Mouse (Mus musculus): Measurements from ENCODE around the gene Ly6g5b.

Ly6g5b gene

GRCm38 (mm10) chr17:35115046-35116019, at the start of gene Ly6g5b:
TSS of gene Ly6g5b (minus strand) at chr17:35115428.
- in situ Hi-C loops (cut with MseI, MboI) = loop anchor here in 1 of 2 experiments (25.0 kb wide), 1 partner anchor 103 kb away; the partner anchor contains the start of genes Vars and Vwa7

GRCm38 (mm10) chr17:35164218-35164567, 49.0 kb upstream of the Ly6g5b start:
- in situ Hi-C loops (cut with MseI, MboI) = no loop called here

DNA sequence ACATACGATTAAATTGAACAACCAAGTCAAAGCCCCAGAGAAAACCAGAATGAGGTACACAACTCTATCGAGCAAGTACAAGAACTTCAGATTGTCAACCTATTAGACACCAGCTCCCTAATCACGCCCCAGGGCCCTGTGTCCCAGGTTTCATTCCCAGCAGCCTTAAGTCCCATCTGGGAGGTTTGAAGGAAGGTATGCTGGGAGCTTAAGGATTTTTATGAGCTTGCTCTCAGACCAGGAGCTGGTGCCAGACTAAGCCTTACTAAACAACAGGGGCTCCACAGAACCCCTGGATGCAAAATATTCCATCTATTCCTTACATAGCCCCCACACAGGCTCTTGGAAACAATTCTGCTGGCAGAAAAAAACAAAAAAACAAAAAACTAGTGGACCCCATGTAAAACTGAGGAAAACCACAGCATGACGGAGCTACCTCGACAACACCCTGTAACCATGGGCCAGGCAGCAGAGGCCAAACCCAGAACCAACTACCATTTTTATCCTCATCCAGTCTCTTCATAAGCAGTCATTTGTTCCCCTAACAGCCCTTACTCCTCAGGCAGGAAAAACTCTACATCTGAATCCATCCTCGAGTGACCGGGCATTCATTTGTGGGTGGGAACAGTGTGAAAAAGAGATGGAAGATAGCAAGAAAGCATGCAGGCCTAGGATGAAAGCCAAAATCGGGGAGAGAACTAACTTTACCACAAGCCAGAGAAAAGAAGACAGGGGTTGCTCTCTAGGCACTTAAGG, 48.3 kb upstream of the Ly6g5b start:
- in situ Hi-C loops (cut with MseI, MboI) = no loop called here

GRCm38 (mm10) chr17:35162730-35163129, 47.5 kb upstream of the Ly6g5b start:
- in situ Hi-C loops (cut with MseI, MboI) = no loop called here

DNA sequence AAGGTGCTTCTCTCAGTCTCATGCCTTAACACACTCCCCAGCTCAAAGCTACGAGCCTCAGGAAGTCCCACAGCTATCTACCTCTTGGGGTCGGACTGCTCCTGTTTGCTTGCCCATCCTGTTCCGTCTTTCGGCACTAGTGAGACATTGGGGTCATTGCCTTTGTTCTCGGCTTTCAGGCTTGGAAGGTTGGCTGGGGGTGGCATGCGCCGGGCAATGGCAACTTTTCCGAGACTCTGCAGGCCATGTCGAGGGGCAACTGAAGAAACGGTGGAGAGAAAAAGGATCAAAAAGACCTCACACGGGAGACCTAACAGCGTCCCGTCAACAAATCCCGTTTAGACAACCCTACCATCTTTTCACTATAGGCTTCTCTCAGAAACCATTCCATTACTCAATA, 46.9 kb upstream of the Ly6g5b start:
- in situ Hi-C loops (cut with MseI, MboI) = no loop called here

- in situ Hi-C loops (cut with MseI, MboI) = no loop called here
Observed at GRCm38 (mm10) chr17:35161421-35161820, 46.2 kb upstream of the Ly6g5b start.

DNA sequence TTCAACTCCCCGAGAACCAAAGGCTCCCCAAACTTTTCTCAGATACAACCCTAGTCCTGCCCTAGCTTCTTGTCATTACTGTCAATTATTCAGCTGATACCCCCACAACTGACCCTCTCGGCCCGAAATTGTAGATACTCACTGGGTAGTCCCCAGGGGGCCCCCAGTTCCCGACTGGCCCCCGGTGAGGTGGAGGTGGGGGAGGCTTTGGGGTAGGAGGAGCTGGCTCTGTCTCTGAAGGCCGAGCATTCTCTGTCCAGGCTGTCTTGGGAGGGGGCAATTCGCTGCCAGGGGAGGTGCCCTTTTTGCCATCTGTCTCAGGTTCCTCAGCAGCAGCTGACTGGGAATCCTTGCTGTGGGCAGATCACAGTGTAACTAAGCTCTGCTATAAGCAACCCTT, 44.4 kb upstream of the Ly6g5b start:
- in situ Hi-C loops (cut with MseI, MboI) = no loop called here

DNA sequence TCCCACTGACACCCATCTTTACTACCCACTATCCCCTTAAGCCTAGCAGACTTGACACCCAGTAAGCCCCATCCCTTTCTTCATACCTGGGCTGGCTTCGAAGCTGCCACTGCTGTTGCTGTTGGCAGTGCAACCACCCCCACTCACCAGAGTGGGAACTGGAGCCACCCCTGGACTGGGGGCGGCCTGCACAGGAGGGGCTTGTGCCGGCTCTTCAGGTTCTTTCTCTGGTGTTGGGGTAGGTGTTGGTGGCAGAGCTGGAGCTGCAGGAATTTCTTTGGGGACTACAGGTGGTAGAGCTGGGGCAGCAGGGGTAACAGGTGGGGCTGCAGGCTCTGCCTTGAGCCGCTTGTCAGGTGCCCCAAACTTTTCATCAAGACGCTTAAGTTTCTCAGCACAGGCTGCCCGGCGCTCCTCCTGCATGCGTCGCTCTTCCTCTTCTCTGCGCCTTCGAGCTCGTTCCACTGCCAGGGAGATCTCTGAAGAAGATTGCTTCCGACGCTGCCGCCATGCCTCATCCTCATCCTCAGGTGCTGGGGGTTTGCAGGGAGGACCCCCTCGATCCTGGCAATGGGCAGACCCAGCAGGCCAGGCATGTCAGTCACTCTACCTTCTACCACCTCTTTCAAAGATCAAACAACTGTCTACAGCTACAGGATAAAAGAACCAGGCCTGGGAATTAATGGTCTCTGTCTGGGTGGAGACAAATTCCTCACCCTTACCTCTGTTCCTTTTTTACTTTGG, 43.8 kb upstream of the Ly6g5b start:
- in situ Hi-C loops (cut with MseI, MboI) = no loop called here

- in situ Hi-C loops (cut with MseI, MboI) = no loop called here
Observed at GRCm38 (mm10) chr17:35157661-35158175, 42.5 kb upstream of the Ly6g5b start.

DNA sequence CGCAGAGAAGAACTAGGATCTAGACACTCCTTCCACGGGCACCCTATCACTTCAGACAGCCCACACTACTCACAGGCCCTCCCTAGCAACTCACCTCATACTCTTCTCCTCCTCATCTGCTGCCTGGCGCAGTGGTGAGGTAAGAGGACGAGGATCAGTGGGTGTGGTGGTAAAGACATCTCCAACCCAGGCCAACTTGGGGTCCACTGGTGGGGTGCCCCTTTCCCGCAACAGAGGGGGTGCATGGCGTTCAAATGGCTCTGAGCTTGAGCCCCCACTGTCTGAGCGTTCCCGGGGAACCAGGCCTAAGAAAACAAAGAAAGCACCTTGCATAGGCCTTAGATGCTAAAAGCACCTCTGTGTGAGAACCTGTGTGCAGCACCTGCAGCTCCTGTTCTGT, 42.0 kb upstream of the Ly6g5b start:
- in situ Hi-C loops (cut with MseI, MboI) = no loop called here

- in situ Hi-C loops (cut with MseI, MboI) = no loop called here
Observed at GRCm38 (mm10) chr17:35156461-35157200, 41.4 kb upstream of the Ly6g5b start.

- in situ Hi-C loops (cut with MseI, MboI) = no loop called here
Observed at GRCm38 (mm10) chr17:35155451-35155850, 40.2 kb upstream of the Ly6g5b start.

- in situ Hi-C loops (cut with MseI, MboI) = no loop called here
Observed at GRCm38 (mm10) chr17:35154616-35155015, 39.4 kb upstream of the Ly6g5b start.

DNA sequence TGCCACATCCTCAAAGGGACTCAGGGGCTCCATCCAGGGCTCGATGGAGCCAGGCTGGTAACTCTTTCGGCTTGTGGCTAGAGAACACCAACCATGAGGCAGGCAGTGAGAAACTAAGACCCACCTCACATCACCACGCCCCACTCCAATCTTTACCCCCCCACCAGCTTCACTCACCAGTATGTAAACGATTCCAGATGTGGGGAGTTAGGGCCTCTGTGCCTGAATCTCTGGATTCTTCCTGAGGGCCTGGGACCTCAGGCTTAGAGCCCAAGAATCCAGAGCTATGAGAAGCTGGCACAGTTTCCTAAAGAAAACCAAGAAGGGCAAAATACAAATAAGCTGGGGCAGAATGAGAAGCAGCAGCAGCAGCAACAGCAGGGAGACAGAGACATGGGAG, 38.7 kb upstream of the Ly6g5b start:
- in situ Hi-C loops (cut with MseI, MboI) = no loop called here

DNA sequence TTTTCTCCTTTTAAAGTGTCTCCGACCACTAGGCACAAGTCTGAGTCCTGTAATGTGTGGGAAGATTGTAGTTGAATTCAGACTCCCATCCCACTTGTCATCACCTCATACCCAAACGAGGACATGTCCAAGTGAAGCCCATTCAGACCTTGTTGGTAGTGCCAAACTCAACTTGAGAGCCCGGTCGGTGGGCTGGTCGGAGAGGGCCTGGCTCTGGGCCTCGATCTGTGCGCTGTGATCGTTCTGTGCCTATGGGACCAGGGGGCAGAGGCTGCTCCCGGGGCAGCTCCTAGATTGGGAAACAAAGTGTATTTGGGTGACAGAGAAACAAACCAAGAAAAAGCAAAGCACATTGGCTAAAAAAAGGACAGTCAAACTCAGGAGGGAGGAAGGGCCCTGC, 37.8 kb upstream of the Ly6g5b start:
- in situ Hi-C loops (cut with MseI, MboI) = no loop called here

DNA sequence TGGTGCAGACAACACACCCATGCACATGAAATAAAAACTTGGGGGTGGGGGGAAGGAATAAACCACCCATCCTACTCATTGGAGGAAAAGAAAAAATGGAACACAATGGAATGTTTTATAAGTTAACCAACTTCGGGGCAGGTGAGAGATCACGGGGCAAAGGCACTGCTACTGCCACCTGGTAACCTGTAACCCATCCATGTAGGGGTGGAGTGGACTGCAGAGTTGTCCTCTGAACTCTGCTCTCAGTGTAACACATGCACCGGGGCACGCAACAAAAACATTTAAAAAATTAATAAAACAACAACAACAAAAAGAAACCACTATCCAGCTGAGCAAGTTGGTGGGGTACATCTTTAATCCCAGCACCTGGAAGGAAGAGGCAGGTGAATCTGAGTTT, 36.9 kb upstream of the Ly6g5b start:
- in situ Hi-C loops (cut with MseI, MboI) = no loop called here

- in situ Hi-C loops (cut with MseI, MboI) = no loop called here
Observed at GRCm38 (mm10) chr17:35147922-35148639, 32.9 kb upstream of the Ly6g5b start.

- in situ Hi-C loops (cut with MseI, MboI) = no loop called here
Observed at GRCm38 (mm10) chr17:35147348-35147747, 32.1 kb upstream of the Ly6g5b start.

DNA sequence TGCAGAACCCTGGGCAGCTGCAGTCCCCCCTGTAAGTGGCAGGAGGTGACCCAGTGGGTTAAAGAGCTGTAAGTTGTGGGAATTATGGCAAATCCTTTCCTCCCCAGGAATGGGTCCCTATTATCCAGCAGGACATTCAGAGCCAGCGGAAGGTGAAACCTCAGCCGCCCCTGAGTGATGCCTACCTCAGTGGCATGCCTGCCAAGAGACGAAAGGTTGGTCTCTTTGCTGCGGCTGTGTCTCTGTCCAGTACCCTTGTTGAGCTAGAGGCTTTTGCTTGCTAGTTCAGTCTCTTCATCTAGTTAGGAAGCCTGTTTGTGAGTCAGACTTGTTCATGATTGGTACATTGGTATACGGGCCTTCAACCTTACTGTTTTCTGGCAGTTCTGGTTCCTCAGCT, 30.9 kb upstream of the Ly6g5b start:
- in situ Hi-C loops (cut with MseI, MboI) = no loop called here

- in situ Hi-C loops (cut with MseI, MboI) = no loop called here
Observed at GRCm38 (mm10) chr17:35141971-35142370, 26.7 kb upstream of the Ly6g5b start.
